20 mouse cellular contexts compared by ENCODE assay signal in the genomic region with DNA sequence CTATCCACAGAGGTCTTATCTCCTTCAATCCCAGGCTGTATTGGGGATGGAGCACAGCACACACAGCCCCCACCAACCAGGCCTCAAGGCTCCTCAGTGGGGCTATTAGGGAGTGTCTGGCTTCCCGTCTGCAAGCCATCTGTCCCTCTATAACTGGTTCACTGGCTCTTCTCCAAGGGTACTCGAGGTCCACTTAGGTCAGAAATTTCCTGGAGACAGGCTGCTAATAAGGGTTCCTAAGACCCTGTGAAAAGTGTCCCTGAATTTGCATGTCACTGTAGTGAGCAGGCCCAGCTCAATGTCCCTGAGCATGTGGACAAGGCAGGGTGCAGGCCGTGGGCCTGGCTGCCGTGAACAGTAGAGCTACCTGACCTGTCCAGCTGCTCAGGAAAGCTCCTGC. TPM values are rescaled to one million over a fixed set of nuclear protein-coding genes. Genes with fewer than 3 reads are reported as not detected.
A peak's percentile ranks its signal among the peaks of the same experiment; 100 is the strongest.
DNase-seq lines count a peak whose midpoint lies in the region; ATAC-seq and TF ChIP-seq lines count a peak whose summit lies in the region.
"Had no signal": no experiment of that assay in that cellular context is flagged by ENCODE, and none has a peak within 500 bp of the region (broad histone marks: within the 10 kb centered on the region; RNA-seq: fewer than 3 reads in every experiment).

No protein-coding gene starts in this region.

- TF ChIP-seq POLR2A in heart, adult 2 months (IDR thresholded peaks at IDR 0.05; ENCODE audit: insufficient read depth, low read depth, low read length), result no peak

- no peaks in the 10 kb centered on the region for H3K36me3 ChIP-seq in heart, adult 2 months (ENCODE audit: control insufficient read depth, insufficient read depth, low read length)
- H3K36me3 ChIP-seq in heart, postnatal 0 days (replicated peaks; ENCODE audit: control insufficient read depth, insufficient read depth, low read length), result peaks cover 37% of the 10 kb centered on the region

- H3K27ac ChIP-seq in heart, adult 2 months, result no peak overlapping the region
- H3K27ac ChIP-seq in heart, postnatal 0 days (ENCODE audit: low read depth), result peak overlapping the region; percentile 26; the same call in 1 of the 2 replicates
- H3K27ac ChIP-seq: forebrain, embryonic 13.5 days; limb, embryonic 12.5 days; liver, embryonic 13.5 days; macrophage; neural tube, embryonic 12.5 days; stomach, postnatal 0 days had no signal

- no peak overlapping the region for H3K4me2 ChIP-seq in heart, postnatal 0 days (ENCODE audit: low read depth, low read length)
- H3K4me2 ChIP-seq: forebrain, embryonic 13.5 days; limb, embryonic 12.5 days; liver, embryonic 13.5 days; midbrain, embryonic 11.5 days; neural tube, embryonic 12.5 days had no signal

- DNase-seq in cerebellum, adult 11-12 months, result peak; percentile 61
- DNase-seq in cerebellum, postnatal 14 days, result no peak
- peak; percentile 83 for DNase-seq in heart, adult 11 months
- DNase-seq in heart, adult 2 months, result no peak
- peak; percentile 38 for DNase-seq in heart, postnatal 0 days (ENCODE audit: low spot score)
- no peak for DNase-seq in heart, postnatal 36 days
- DNase-seq in lung, postnatal 36 days, result peak; percentile 35
- no peak for DNase-seq in spleen, postnatal 4 days (ENCODE audit: low spot score in 2 of 2)
- DNase-seq: kidney, adult 8-10 months; kidney, postnatal 25 days; liver, embryonic 13.5 days; right cerebral cortex, postnatal 14 days had no signal

- H3K27me3 ChIP-seq in heart, adult 2 months (ENCODE audit: control insufficient read depth, insufficient read depth, low read length), result no peaks in the 10 kb centered on the region
- H3K27me3 ChIP-seq in heart, postnatal 0 days (ENCODE audit: control insufficient read depth, insufficient read depth, low read length), result no peaks in the 10 kb centered on the region
- H3K27me3 ChIP-seq: forebrain, embryonic 13.5 days; limb, embryonic 12.5 days; liver, embryonic 13.5 days; neural tube, embryonic 12.5 days had no signal

- ATAC-seq in heart, postnatal 0 days (ENCODE audit: insufficient read depth, low read depth), result peak; percentile 52; the same call in 1 of the 2 replicates
- ATAC-seq: CD4-positive, CD25-positive, alpha-beta regulatory T cell, adult 4 months; forebrain, embryonic 13.5 days had no signal

- no peak for TF ChIP-seq EP300 in heart, adult 2 months (IDR thresholded peaks at IDR 0.05; ENCODE audit: insufficient read depth, low read depth, low read length)
- no peak for TF ChIP-seq EP300 in heart, postnatal 0 days (IDR thresholded peaks at IDR 0.05; ENCODE audit: low read depth)

- no peaks in the 10 kb centered on the region for H3K9me3 ChIP-seq in heart, postnatal 0 days (replicated peaks; ENCODE audit: control insufficient read depth, low read length)
- H3K9me3 ChIP-seq: forebrain, embryonic 13.5 days; G1E; liver, embryonic 13.5 days; neural tube, embryonic 12.5 days had no signal

- no peak for TF ChIP-seq CTCF in heart, adult 2 months (IDR thresholded peaks at IDR 0.05)
- no peak for TF ChIP-seq CTCF in heart, postnatal 0 days (IDR thresholded peaks at IDR 0.05; ENCODE audit: low read depth)

- no peak overlapping the region for H3K9ac ChIP-seq in heart, adult 2 months (ENCODE audit: low read depth, low read length)
- H3K9ac ChIP-seq in heart, postnatal 0 days (replicated peaks; ENCODE audit: low read depth, low read length), result no peak overlapping the region
- H3K9ac ChIP-seq: forebrain, embryonic 13.5 days; limb, embryonic 12.5 days; liver, embryonic 13.5 days; neural tube, embryonic 12.5 days had no signal

- WGBS in heart, adult 2 months, result 44% methylated on average over 4 of the region's 4 CpGs
- WGBS in heart, postnatal 0 days, result 21% methylated on average over 4 of the region's 4 CpGs

- H3K4me1 ChIP-seq in heart, adult 2 months (ENCODE audit: control insufficient read depth, insufficient read depth, low read length), result no peaks in the 10 kb centered on the region
- peaks cover 12% of the 10 kb centered on the region for H3K4me1 ChIP-seq in heart, postnatal 0 days (ENCODE audit: control insufficient read depth, insufficient read depth)
- H3K4me1 ChIP-seq: forebrain, embryonic 13.5 days; limb, embryonic 12.5 days; liver, embryonic 13.5 days; neural tube, embryonic 12.5 days had no signal

- no peak overlapping the region for H3K4me3 ChIP-seq in heart, adult 2 months
- no peak overlapping the region for H3K4me3 ChIP-seq in heart, postnatal 0 days (ENCODE audit: low read depth, low read length)
- H3K4me3 ChIP-seq: forebrain, embryonic 13.5 days; limb, embryonic 12.5 days; liver, embryonic 13.5 days; neural tube, embryonic 12.5 days had no signal

- H3K79me2 ChIP-seq in heart, adult 2 months (replicated peaks; ENCODE audit: control insufficient read depth, insufficient read depth, low read length), result no peaks in the 10 kb centered on the region

- intact Hi-C loops in heart, adult 2 months (cut with DNase I), result no loop called here
- intact Hi-C loops in heart, postnatal 36 days (cut with DNase I), result no loop called here

RNA-seq across cellular contexts. Expression of gene Grik5, which starts 15.2 kb away (rescaled TPM):
- 1 to 10 TPM; 4.5 to 4.6 TPM for total RNA-seq in heart, adult 2 months (2021)
- polyA plus RNA-seq in heart, adult 2 months (2012; rRNA removed), result 10.3 and 12.1 TPM in 2 replicates
- 16.2 and 21.5 TPM in 2 replicates for total RNA-seq in heart, postnatal 0 days (2014; rRNA removed; ENCODE audit: low replicate concordance)
- 1.5 and 1.6 TPM in 2 replicates for polyA plus RNA-seq in heart, postnatal 0 days (2015; fragmentation: Nextera tagmentation; extraction: Ambion mirVana)
- 1 to 10 TPM; 4.4 to 5.7 TPM for total RNA-seq in heart, postnatal 36 days (2021)

RNA-seq across cellular contexts. Expression of gene Zfp574, which starts 15.4 kb away (rescaled TPM):
- total RNA-seq in heart, adult 2 months (2021), result 10 to 100 TPM in 1 of 2 experiments, 1 to 10 TPM in 1; 9.2 to 10.3 TPM
- polyA plus RNA-seq in heart, adult 2 months (2012; rRNA removed), result 11.8 and 12.6 TPM in 2 replicates
- total RNA-seq in heart, postnatal 0 days (2014; rRNA removed; ENCODE audit: low replicate concordance), result 9.8 and 12.0 TPM in 2 replicates
- polyA plus RNA-seq in heart, postnatal 0 days (2015; fragmentation: Nextera tagmentation; extraction: Ambion mirVana), result 11.2 and 11.6 TPM in 2 replicates
- total RNA-seq in heart, postnatal 36 days (2021), result 10 to 100 TPM in 1 of 2 experiments, 1 to 10 TPM in 1; 9.8 to 10.7 TPM

RNA-seq across cellular contexts. Expression of gene Atp1a3, which starts 51.2 kb away (rescaled TPM):
- 1 to 10 TPM in 1 of 2 experiments, under 1 TPM in 1; 0.39 to 1.2 TPM for total RNA-seq in heart, adult 2 months (2021)
- polyA plus RNA-seq in heart, adult 2 months (2012; rRNA removed), result 0.85 and 1.7 TPM in 2 replicates
- total RNA-seq in heart, postnatal 0 days (2014; rRNA removed; ENCODE audit: low replicate concordance), result 0.04 TPM in 1 of 2 replicates, not detected in the other
- polyA plus RNA-seq in heart, postnatal 0 days (2015; fragmentation: Nextera tagmentation; extraction: Ambion mirVana), result 0.12 and 0.30 TPM in 2 replicates
- total RNA-seq in heart, postnatal 36 days (2021), result under 1 TPM; 0.35 to 0.67 TPM

Comparison
In these comparisons a context has a peak if more than half of its experiments do, and no peak if none do; other contexts are left out.
1. DNase-seq: peak in cerebellum, adult 11-12 months (single experiment), heart, adult 11 months (single experiment), heart, postnatal 0 days (single experiment) and lung, postnatal 36 days (single experiment); none in cerebellum, postnatal 14 days (0 of 2), heart, adult 2 months (0 of 2), heart, postnatal 36 days (0 of 2) and spleen, postnatal 4 days (0 of 2).